Mouse (Mus musculus) inflammation-experienced regulatory T-cells (primary cell): Measurements from ENCODE around the gene Olfr370. TPM values are rescaled to one million over a fixed set of nuclear protein-coding genes. Genes with fewer than 3 reads are reported as not detected.

Experiments used
- polyA plus RNA-seq, 2 experiments: library from polyadenylated mRNA; unstranded; fragments of 100-300 nt; shearing (Covaris generic); gene quantifications; one replicate each; pipeline ENCODE4 v1.2.1; 2017

Gene Olfr370
- 1 to 10 TPM in 1 of 2 experiments, under 1 TPM in 1; 0.11 to 2.4 TPM for polyA plus RNA-seq

GRCm38 (mm10) chr8:83535736-83536135, at the start of gene Olfr370:
Olfr370 (plus strand) TSS chr8:83535780.

GRCm38 (mm10) chr8:83566469-83567395, 31.2 kb downstream of the Olfr370 start, which contains the start of gene Ndufb7:
Ndufb7 (plus strand) TSS chr8:83566671.

Other genes starting within 250 kb of the Olfr370 start
- gene Ucp1, start 245.4 kb upstream of the Olfr370 start, polyA plus RNA-seq: under 1 TPM in 1 of 2 experiments, not detected in 1; 0.28 TPM
- gene Elmod2, start 203.3 kb upstream of the Olfr370 start, polyA plus RNA-seq: 10 to 100 TPM; 10.1 to 23.1 TPM
- gene Mgat4d, start 187.3 kb upstream of the Olfr370 start, polyA plus RNA-seq: under 1 TPM; 0.12 to 0.93 TPM
- gene Clgn, start 145.9 kb upstream of the Olfr370 start, polyA plus RNA-seq: not detected
- gene Scoc, start 77.4 kb upstream of the Olfr370 start, polyA plus RNA-seq: 10 to 100 TPM; 28.4 to 38.1 TPM
- gene Ndufb7, start 30.9 kb downstream of the Olfr370 start, polyA plus RNA-seq: 100 to 1,000 TPM; 224 to 230 TPM
- 100 to 1,000 TPM; 401 to 437 TPM for gene Tecr, start 72.2 kb downstream of the Olfr370 start, polyA plus RNA-seq
- 100 to 1,000 TPM; 129 to 258 TPM for gene Dnajb1, start 72.4 kb downstream of the Olfr370 start, polyA plus RNA-seq
- gene Gipc1, start 116.9 kb downstream of the Olfr370 start, polyA plus RNA-seq: 10 to 100 TPM; 46.8 to 65.2 TPM
- 1 to 10 TPM; 2.8 to 4.2 TPM for gene Ptger1, start 130.9 kb downstream of the Olfr370 start, polyA plus RNA-seq
- gene Pkn1, start 163.4 kb downstream of the Olfr370 start, polyA plus RNA-seq: 100 to 1,000 TPM; 161 to 188 TPM
- gene Ddx39, start 179.4 kb downstream of the Olfr370 start, polyA plus RNA-seq: 100 to 1,000 TPM; 166 to 196 TPM
- 100 to 1,000 TPM; 424 to 617 TPM for gene Adgre5, start 205.5 kb downstream of the Olfr370 start, polyA plus RNA-seq